Mouse (Mus musculus) frontal cortex, postnatal 10 days (tissue): ENCODE data around the gene Cnpy1.

Experiments
- DNase-seq, 2 experiments: peaks; one replicate each; pipeline ENCODE4 v3.0.0; 2022; ENCODE audit warnings: low spot score in 2 of 2, mixed read lengths in 1 of 2

Cnpy1 gene

GRCm38 (mm10) chr5:28165358-28166255, 80.0 kb downstream of the Cnpy1 start, which contains the start of gene En2:
Gene En2, plus strand, starts transcription at chr5:28165694.
- DNase-seq = no peak

- no peak for DNase-seq
Measured at GRCm38 (mm10) chr5:28163926-28164325, 81.7 kb downstream of the Cnpy1 start.

- no peak for DNase-seq
Measured at GRCm38 (mm10) chr5:28161938-28162402, 83.6 kb downstream of the Cnpy1 start.

GRCm38 (mm10) chr5:28161383-28161937, 84.1 kb downstream of the Cnpy1 start:
- no peak for DNase-seq

- DNase-seq = no peak
Measured at GRCm38 (mm10) chr5:28159891-28160470, 85.6 kb downstream of the Cnpy1 start.

- DNase-seq = no peak
Measured at GRCm38 (mm10) chr5:28159072-28159458, 86.5 kb downstream of the Cnpy1 start.

- DNase-seq = no peak
Measured at GRCm38 (mm10) chr5:28158308-28159071, 87.1 kb downstream of the Cnpy1 start.

- no peak for DNase-seq
Measured at GRCm38 (mm10) chr5:28157781-28158180, 87.8 kb downstream of the Cnpy1 start.

- DNase-seq = no peak
Measured at GRCm38 (mm10) chr5:28157044-28157730, 88.4 kb downstream of the Cnpy1 start.
